Mouse (Mus musculus): Measurements from ENCODE around the gene Hmgb3. TPM values are rescaled to one million over a fixed set of nuclear protein-coding genes. Genes with fewer than 3 reads are reported as not detected.

Hmgb3 gene
- polyA plus RNA-seq, 1 experiment from 2014 or later, result 686 TPM

Small RNAs within 50 kb of the gene (microRNA-seq; reads per million reads assigned to microRNA genes)
- not detected for gene Gm23945

Other genes with a start within 250 kb of the Hmgb3 start
- gene Mtmr1, start 191.2 kb upstream of the Hmgb3 start, polyA plus RNA-seq (2015; fragmentation: Nextera tagmentation; extraction: Ambion mirVana), result 16.3 and 17.1 TPM in 2 replicates
- gene Cd99l2, start 63.1 kb upstream of the Hmgb3 start, polyA plus RNA-seq (2015; fragmentation: Nextera tagmentation; extraction: Ambion mirVana), result 53.6 and 58.6 TPM in 2 replicates
- gene Gpr50, start 107.7 kb downstream of the Hmgb3 start, polyA plus RNA-seq (2015; fragmentation: Nextera tagmentation; extraction: Ambion mirVana), result 3.1 and 4.1 TPM in 2 replicates

Measured in midbrain, embryonic 13.5 days (tissue).